ENCODE assay signal across 12 mouse cellular contexts in the genomic region with DNA sequence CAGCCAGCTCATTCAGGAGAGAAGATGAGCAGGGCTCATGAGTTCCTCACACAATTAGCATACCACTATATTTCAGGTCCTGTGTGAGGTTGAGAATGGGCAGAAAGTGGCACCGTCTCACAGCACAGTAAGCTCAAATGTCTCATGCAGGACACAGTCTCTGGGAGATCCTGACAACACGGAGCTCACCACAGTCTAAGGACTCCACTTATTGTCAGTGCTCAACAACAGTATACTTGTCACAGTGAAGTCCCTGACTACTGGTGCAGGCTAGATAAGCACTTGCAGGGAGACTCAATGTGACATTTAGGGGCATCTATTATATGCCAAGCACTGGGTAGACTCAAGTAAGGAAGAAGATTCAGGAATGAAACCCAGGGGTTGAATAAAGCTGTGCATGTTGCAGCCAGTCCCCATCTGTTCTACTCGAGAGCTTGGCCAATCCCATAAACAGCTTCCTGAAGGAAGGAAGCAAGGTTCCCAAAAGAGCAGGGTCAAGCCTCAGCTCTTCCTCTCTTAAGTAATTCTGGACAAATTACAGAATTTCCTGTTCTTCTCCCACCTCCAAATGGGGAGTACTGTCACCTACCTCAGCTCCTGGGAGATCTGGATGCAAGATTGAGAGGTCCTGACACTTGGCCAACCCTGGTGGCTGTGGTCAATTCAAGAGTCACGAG. TPM values are rescaled to one million over a fixed set of nuclear protein-coding genes. Genes with fewer than 3 reads are reported as not detected.
DNase-seq lines count a peak whose midpoint lies in the region; ATAC-seq and TF ChIP-seq lines count a peak whose summit lies in the region.
"Had no signal": no experiment of that assay in that cellular context is flagged by ENCODE, and none has a peak within 500 bp of the region (broad histone marks: within the 10 kb centered on the region; RNA-seq: fewer than 3 reads in every experiment).

No protein-coding gene starts in this region.

- no peak overlapping the region for H3K9ac ChIP-seq in kidney, postnatal 0 days (ENCODE audit: low read depth, low read length)
- H3K9ac ChIP-seq in forebrain, embryonic 12.5 days: no peak overlapping the region
- H3K9ac ChIP-seq in limb, embryonic 12.5 days (replicated peaks): no peak overlapping the region
- H3K9ac ChIP-seq in neural tube, embryonic 13.5 days: peak overlapping the region; percentile 84

- no peak for DNase-seq in kidney, postnatal 0 days (ENCODE audit: low spot score)
- DNase-seq in kidney, adult 8-10 months: no peak
- no peak for DNase-seq in frontal cortex, adult 2 months (ENCODE audit: extremely low spot score in 1 of 2, low spot score in 1 of 2)
- DNase-seq in ovary, adult 18-20 months (ENCODE audit: low spot score): no peak
- DNase-seq: kidney, adult 9 months; lung, postnatal 14 days; spleen, adult 18-20 months had no signal

- peak overlapping the region; percentile 39 for H3K4me2 ChIP-seq in kidney, postnatal 0 days (ENCODE audit: low read length)
- H3K4me2 ChIP-seq in forebrain, embryonic 12.5 days: peak overlapping the region; percentile 71
- H3K4me2 ChIP-seq in limb, embryonic 12.5 days: peak overlapping the region; percentile 88; the same call in 1 of the 2 replicates
- peak overlapping the region; percentile 86 for H3K4me2 ChIP-seq in neural tube, embryonic 13.5 days

- no peaks in the 10 kb centered on the region for H3K27me3 ChIP-seq in kidney, postnatal 0 days (ENCODE audit: insufficient read depth, low read length)
- H3K27me3 ChIP-seq in forebrain, embryonic 12.5 days: no peaks in the 10 kb centered on the region
- no peaks in the 10 kb centered on the region for H3K27me3 ChIP-seq in limb, embryonic 12.5 days
- no peaks in the 10 kb centered on the region for H3K27me3 ChIP-seq in neural tube, embryonic 13.5 days

- H3K4me1 ChIP-seq in kidney, postnatal 0 days (replicated peaks; ENCODE audit: insufficient read depth, low read length): peaks cover 45% of the 10 kb centered on the region
- peaks cover 53% of the 10 kb centered on the region for H3K4me1 ChIP-seq in forebrain, embryonic 12.5 days
- H3K4me1 ChIP-seq in limb, embryonic 12.5 days (replicated peaks): peaks cover 52% of the 10 kb centered on the region
- peaks cover 53% of the 10 kb centered on the region for H3K4me1 ChIP-seq in neural tube, embryonic 13.5 days (replicated peaks)

- peak overlapping the region; percentile 60; the same call in 1 of the 2 replicates for H3K27ac ChIP-seq in kidney, postnatal 0 days
- peak overlapping the region; percentile 85 for H3K27ac ChIP-seq in forebrain, embryonic 12.5 days
- H3K27ac ChIP-seq in limb, embryonic 12.5 days: peak overlapping the region; percentile 79; the same call in 1 of the 2 replicates
- H3K27ac ChIP-seq in neural tube, embryonic 13.5 days (replicated peaks): peak overlapping the region; percentile 90

- H3K9me3 ChIP-seq in kidney, postnatal 0 days (replicated peaks; ENCODE audit: low read length): no peaks in the 10 kb centered on the region
- H3K9me3 ChIP-seq in forebrain, embryonic 12.5 days: no peaks in the 10 kb centered on the region
- no peaks in the 10 kb centered on the region for H3K9me3 ChIP-seq in limb, embryonic 12.5 days
- H3K9me3 ChIP-seq in neural tube, embryonic 13.5 days: no peaks in the 10 kb centered on the region
- H3K9me3 ChIP-seq: G1E had no signal

- no peak for TF ChIP-seq CTCF in kidney, postnatal 0 days (IDR thresholded peaks at IDR 0.05; ENCODE audit: low read depth)

- H3K4me3 ChIP-seq in kidney, postnatal 0 days (replicated peaks; ENCODE audit: low read depth, low read length): no peak overlapping the region
- H3K4me3 ChIP-seq in forebrain, embryonic 12.5 days (replicated peaks): no peak overlapping the region
- no peak overlapping the region for H3K4me3 ChIP-seq in limb, embryonic 12.5 days (replicated peaks)
- peak overlapping the region; percentile 56 for H3K4me3 ChIP-seq in neural tube, embryonic 13.5 days

- no peak for ATAC-seq in kidney, postnatal 0 days (replicated peaks; ENCODE audit: low FRiP score, low read depth)
- ATAC-seq in forebrain, embryonic 12.5 days (ENCODE audit: low FRiP score): no peak
- no peak for ATAC-seq in limb, embryonic 12.5 days (ENCODE audit: insufficient number of reproducible peaks, insufficient read depth, low FRiP score, low TSS enrichment, low read depth)
- no peak for ATAC-seq in neural tube, embryonic 13.5 days (ENCODE audit: low read depth)
- no peak for ATAC-seq in activated CD4-positive, CD25-positive, alpha-beta regulatory T cell, adult 4 months

- H3K36me3 ChIP-seq in kidney, postnatal 0 days (ENCODE audit: insufficient read depth, low read length): no peaks in the 10 kb centered on the region
- no peaks in the 10 kb centered on the region for H3K36me3 ChIP-seq in forebrain, embryonic 12.5 days (replicated peaks)
- H3K36me3 ChIP-seq in limb, embryonic 12.5 days: peaks cover 9% of the 10 kb centered on the region; the same call in 1 of the 2 replicates
- no peaks in the 10 kb centered on the region for H3K36me3 ChIP-seq in neural tube, embryonic 13.5 days

- WGBS in kidney, postnatal 0 days: 47% methylated on average over 4 of the region's 4 CpGs
- 69% methylated on average over 4 of the region's 4 CpGs for WGBS in forebrain, embryonic 12.5 days
- WGBS in limb, embryonic 12.5 days: 79% methylated on average over 4 of the region's 4 CpGs
- 69% methylated on average over 4 of the region's 4 CpGs for WGBS in neural tube, embryonic 13.5 days

RNA-seq across cellular contexts. Expression of a gene that starts 20.9 kb away (rescaled TPM):
- polyA plus RNA-seq in kidney, postnatal 0 days (2015; fragmentation: Nextera tagmentation; extraction: Ambion mirVana): 4.7 TPM in 2 replicates
- 6.1 and 6.2 TPM in 2 replicates for polyA plus RNA-seq in forebrain, embryonic 12.5 days (2016; fragmentation: Nextera tagmentation; extraction: Ambion mirVana)
- polyA plus RNA-seq in limb, embryonic 12.5 days (2016; fragmentation: Nextera tagmentation; extraction: Ambion mirVana): 5.1 and 5.6 TPM in 2 replicates
- polyA plus RNA-seq in neural tube, embryonic 13.5 days (2015; fragmentation: Nextera tagmentation; extraction: Ambion mirVana): 5.1 and 5.6 TPM in 2 replicates
- 3.1 and 3.2 TPM in 2 replicates for polyA plus RNA-seq in frontal cortex, adult 2 months (2012; rRNA removed)
- 1 to 10 TPM; 5.2 TPM for polyA plus RNA-seq in activated CD4-positive, CD25-positive, alpha-beta regulatory T cell, adult 4 months (2017; shearing (Covaris generic))

RNA-seq across cellular contexts. Expression of a gene that starts 21.9 kb away (rescaled TPM):
- polyA plus RNA-seq in kidney, postnatal 0 days (2015; fragmentation: Nextera tagmentation; extraction: Ambion mirVana): 15.0 and 16.9 TPM in 2 replicates
- polyA plus RNA-seq in forebrain, embryonic 12.5 days (2016; fragmentation: Nextera tagmentation; extraction: Ambion mirVana): 38.8 and 39.9 TPM in 2 replicates
- polyA plus RNA-seq in limb, embryonic 12.5 days (2016; fragmentation: Nextera tagmentation; extraction: Ambion mirVana): 26.0 and 28.3 TPM in 2 replicates
- polyA plus RNA-seq in neural tube, embryonic 13.5 days (2015; fragmentation: Nextera tagmentation; extraction: Ambion mirVana): 49.8 and 49.9 TPM in 2 replicates
- 44.3 and 49.9 TPM in 2 replicates for polyA plus RNA-seq in frontal cortex, adult 2 months (2012; rRNA removed)
- polyA plus RNA-seq in activated CD4-positive, CD25-positive, alpha-beta regulatory T cell, adult 4 months (2017; shearing (Covaris generic)): 1 to 10 TPM; 3.3 to 4.0 TPM

RNA-seq across cellular contexts. Expression of a gene that starts 33.7 kb away (rescaled TPM):
- polyA plus RNA-seq in kidney, postnatal 0 days (2015; fragmentation: Nextera tagmentation; extraction: Ambion mirVana): 44.1 and 44.8 TPM in 2 replicates
- polyA plus RNA-seq in forebrain, embryonic 12.5 days (2016; fragmentation: Nextera tagmentation; extraction: Ambion mirVana): 29.6 and 29.9 TPM in 2 replicates
- polyA plus RNA-seq in limb, embryonic 12.5 days (2016; fragmentation: Nextera tagmentation; extraction: Ambion mirVana): 32.2 and 36.7 TPM in 2 replicates
- 44.3 and 46.0 TPM in 2 replicates for polyA plus RNA-seq in neural tube, embryonic 13.5 days (2015; fragmentation: Nextera tagmentation; extraction: Ambion mirVana)
- 53.2 and 59.4 TPM in 2 replicates for polyA plus RNA-seq in frontal cortex, adult 2 months (2012; rRNA removed)
- 1 to 10 TPM; 1.0 to 1.6 TPM for polyA plus RNA-seq in activated CD4-positive, CD25-positive, alpha-beta regulatory T cell, adult 4 months (2017; shearing (Covaris generic))

RNA-seq across cellular contexts. Expression of a gene that starts 41.3 kb away (rescaled TPM):
- 43.5 and 50.3 TPM in 2 replicates for polyA plus RNA-seq in kidney, postnatal 0 days (2015; fragmentation: Nextera tagmentation; extraction: Ambion mirVana)
- 0.45 and 0.50 TPM in 2 replicates for polyA plus RNA-seq in forebrain, embryonic 12.5 days (2016; fragmentation: Nextera tagmentation; extraction: Ambion mirVana)
- 0.95 TPM in 1 of 2 replicates, not detected in the other for polyA plus RNA-seq in limb, embryonic 12.5 days (2016; fragmentation: Nextera tagmentation; extraction: Ambion mirVana)
- 0.56 and 1.4 TPM in 2 replicates for polyA plus RNA-seq in neural tube, embryonic 13.5 days (2015; fragmentation: Nextera tagmentation; extraction: Ambion mirVana)
- polyA plus RNA-seq in frontal cortex, adult 2 months (2012; rRNA removed): 0.18 and 0.80 TPM in 2 replicates
- polyA plus RNA-seq in activated CD4-positive, CD25-positive, alpha-beta regulatory T cell, adult 4 months (2017; shearing (Covaris generic)): not detected

RNA-seq across cellular contexts. Expression of a gene that starts 47.6 kb away (rescaled TPM):
- polyA plus RNA-seq in kidney, postnatal 0 days (2015; fragmentation: Nextera tagmentation; extraction: Ambion mirVana): 87.0 and 96.8 TPM in 2 replicates
- polyA plus RNA-seq in forebrain, embryonic 12.5 days (2016; fragmentation: Nextera tagmentation; extraction: Ambion mirVana): 51.0 and 51.4 TPM in 2 replicates
- polyA plus RNA-seq in limb, embryonic 12.5 days (2016; fragmentation: Nextera tagmentation; extraction: Ambion mirVana): 44.3 and 45.8 TPM in 2 replicates
- 101 and 135 TPM in 2 replicates for polyA plus RNA-seq in neural tube, embryonic 13.5 days (2015; fragmentation: Nextera tagmentation; extraction: Ambion mirVana)
- 396 and 571 TPM in 2 replicates for polyA plus RNA-seq in frontal cortex, adult 2 months (2012; rRNA removed)
- polyA plus RNA-seq in activated CD4-positive, CD25-positive, alpha-beta regulatory T cell, adult 4 months (2017; shearing (Covaris generic)): 10 to 100 TPM; 70.3 to 75.4 TPM

Comparison
In these comparisons a context has a peak if more than half of its experiments do, and no peak if none do; other contexts are left out.
1. RNA of a gene that starts 33.7 kb away (polyA plus RNA-seq): 53.2 to 59.4 TPM in frontal cortex, adult 2 months, 44.3 to 46.0 TPM in neural tube, embryonic 13.5 days, 44.1 to 44.8 TPM in kidney, postnatal 0 days, 32.2 to 36.7 TPM in limb, embryonic 12.5 days and 29.6 to 29.9 TPM in forebrain, embryonic 12.5 days; 1.0 to 1.6 TPM in activated CD4-positive, CD25-positive, alpha-beta regulatory T cell, adult 4 months; every median in the first group is over 10 times any median in the second.
2. Peak in every context shown above with its lines, with median percentiles within 50 percentile points of each other: H3K27ac ChIP-seq and H3K4me2 ChIP-seq.